Mouse (Mus musculus) left cerebral cortex, adult 6 months (tissue): ENCODE measurements around the gene Ppp2r5d. TPM values are rescaled to one million over a fixed set of nuclear protein-coding genes. Genes with fewer than 3 reads are reported as not detected.

Experiments
- long read RNA-seq, 2 experiments: library from polyadenylated mRNA; unstranded; transcript quantifications; one replicate each; pipeline ENCODE4 v2.0.0; 2019 to 2020
- polyA plus RNA-seq: library from polyadenylated mRNA; unstranded; fragments of <200 nt; fragmentation: Nextera tagmentation; gene quantifications from 2 replicates; pipeline ENCODE4 v1.2.3, GENCODE M21; 2021

Ppp2r5d gene
- 35.7 and 47.7 TPM in 2 replicates for polyA plus RNA-seq
- long read RNA-seq, experiment 1, transcript Ppp2r5d-201 (15 exons, 2,926 nt): major isoform, 277 of 409 reads
- long read RNA-seq, experiment 1, transcript Ppp2r5d-204 (15 exons, 3,038 nt): minor isoform, 49 of 409 reads
- long read RNA-seq, experiment 1, partial matches to known transcripts: 62 of 409 reads
- long read RNA-seq, experiment 1, other reads (novel, unspliced or antisense): 21 of 409 reads
- long read RNA-seq, experiment 2, transcript Ppp2r5d-201 (15 exons, 2,926 nt): major isoform, 22 of 58 reads
- long read RNA-seq, experiment 2, partial matches to known transcripts: 16 of 58 reads
- long read RNA-seq, experiment 2, other reads (novel, unspliced or antisense): 18 of 58 reads

DNA sequence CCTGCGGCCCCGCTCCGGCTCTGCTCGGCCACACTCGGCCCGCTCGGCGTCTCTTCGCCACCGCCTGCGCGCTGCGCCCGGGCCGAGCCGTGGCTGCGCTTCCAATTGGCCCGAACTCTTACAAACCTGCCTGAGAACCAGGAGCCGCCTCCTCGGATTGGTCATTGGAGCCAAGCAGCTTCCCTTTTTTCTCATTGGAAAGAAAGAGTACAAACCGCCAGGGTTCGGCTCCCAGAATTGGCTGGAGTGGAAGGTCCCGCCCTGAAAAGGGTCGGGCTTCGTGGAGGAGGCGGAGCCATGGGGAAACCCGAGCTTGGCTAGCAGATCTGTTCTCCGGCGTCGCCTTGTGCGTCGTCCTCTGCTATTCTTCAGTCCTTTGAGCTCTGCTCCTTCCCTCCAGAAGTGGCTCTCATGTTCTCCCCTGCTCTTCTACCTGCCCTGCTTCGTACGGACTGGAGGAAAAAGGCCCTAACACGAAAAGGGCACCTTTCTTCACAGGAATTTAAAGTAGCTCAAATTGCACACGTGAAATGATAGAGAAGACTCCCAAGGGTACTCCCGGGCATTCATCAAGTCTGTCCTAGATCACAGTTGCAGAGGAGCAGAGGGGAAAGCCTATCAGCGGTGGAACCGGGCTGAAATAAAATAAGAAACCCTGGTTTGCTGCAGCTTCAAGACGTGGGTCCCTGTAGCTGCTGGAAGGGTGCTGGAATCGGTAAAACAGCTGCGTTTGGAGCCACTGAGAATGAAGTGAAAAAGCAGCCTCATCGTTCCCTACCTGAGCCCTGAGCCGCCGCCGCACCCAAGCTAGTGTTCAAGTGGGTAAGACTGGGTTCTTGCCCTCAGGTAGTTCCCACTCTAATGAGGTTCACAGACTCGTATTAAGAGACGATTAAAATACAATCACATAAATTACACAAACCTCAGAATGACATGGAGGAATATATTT, at the start of gene Ppp2r5d:
Gene Ppp2r5d (minus strand): TSS at position 225 of the 949 bp plus-strand sequence.

DNA sequence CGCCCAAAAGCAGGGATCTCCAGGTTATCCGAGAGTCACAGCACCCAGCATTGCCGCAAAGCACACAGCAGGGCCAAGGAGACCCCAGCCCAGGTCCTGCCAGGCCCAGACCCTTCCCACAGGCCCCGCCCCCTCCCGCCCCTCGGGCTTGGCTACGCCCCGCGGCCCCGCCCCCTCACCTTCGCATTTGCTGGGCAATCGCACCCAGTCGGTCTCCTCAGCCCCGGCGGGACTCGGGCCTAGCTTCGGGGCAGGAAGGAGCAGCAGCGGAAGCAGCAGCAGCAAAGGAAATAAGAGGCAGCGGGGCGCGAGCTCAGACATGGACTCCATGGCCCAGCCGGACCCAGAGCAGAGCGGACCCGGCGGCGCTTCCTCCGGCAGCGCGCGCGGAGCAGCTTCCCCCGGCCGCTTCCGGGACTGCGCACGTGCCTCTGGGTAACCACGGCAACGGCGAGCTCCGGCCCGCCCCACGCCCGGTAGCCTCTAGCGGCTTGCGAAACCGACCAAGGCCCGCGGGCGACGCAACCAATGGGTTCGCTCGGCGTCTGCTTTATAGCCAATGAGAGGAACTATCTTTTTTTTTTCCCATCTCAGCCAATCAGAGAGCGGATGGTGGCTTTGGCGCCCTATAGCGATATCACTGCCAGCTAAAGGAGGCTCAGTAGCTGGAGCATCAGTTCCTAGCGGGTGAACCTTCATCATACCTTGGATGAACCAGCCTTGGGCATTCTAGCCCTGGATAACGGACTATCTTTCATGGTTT, 47.1 kb upstream of the Ppp2r5d start, which contains the start of gene Cnpy3:
Gene Cnpy3 (minus strand): TSS at position 421 of the 763 bp plus-strand sequence.

DNA sequence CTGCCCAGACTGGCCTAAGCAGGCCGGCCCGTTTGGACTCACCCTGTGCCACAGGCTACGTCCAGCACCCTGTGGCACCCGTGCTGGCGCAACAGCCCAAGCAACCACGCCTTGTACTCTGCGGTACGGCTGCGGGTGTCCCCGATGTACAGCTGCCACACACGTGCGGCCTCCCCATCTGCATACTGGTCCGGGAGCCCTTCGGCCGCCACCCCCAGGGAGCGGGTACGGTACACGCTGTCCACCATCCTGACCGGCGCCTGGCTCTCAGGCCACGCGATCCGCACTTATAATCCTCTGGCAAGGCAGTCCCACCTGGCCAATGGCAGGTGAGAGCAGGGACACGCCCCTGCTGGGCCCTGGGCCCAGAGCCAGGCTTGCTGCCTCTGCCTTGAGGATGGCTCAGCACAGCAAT, 24.0 kb upstream of the Ppp2r5d start, which contains the start of gene Gnmt:
Gene Gnmt (minus strand): TSS at position 265 of the 415 bp plus-strand sequence.

DNA sequence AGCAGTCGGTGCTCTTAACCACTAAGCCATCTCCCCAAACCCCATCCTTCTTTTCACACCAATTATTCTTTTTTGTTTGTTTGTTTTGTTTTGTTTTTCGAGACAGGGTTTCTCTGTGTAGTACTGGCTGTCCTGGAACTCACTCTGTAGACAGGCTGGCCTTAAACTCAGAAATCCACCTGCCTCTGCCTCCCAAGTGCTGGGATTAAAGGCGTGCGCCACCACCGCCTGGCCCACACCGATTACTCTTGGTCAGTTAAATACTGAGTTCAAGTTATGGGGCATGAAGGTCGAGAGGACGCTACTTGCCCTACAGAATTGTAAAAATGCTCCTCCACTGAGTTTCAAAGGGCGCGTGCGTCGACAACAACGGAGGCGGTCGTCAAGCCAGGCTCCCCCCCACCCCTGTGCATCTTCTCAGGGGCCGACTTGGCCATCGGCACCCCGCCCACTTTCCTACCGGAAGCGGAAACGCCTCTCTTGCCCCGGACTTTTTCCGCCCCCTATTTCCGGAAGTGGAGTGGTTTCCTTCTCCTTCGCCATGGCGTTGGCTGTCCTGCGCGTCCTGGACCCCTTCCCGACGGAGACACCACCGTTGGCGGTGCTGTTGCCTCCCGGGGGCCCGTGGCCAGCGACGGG, 6.2 kb upstream of the Ppp2r5d start, which contains the start of gene Pex6:
Gene Pex6 (plus strand): TSS at position 505 of the 639 bp plus-strand sequence.

DNA sequence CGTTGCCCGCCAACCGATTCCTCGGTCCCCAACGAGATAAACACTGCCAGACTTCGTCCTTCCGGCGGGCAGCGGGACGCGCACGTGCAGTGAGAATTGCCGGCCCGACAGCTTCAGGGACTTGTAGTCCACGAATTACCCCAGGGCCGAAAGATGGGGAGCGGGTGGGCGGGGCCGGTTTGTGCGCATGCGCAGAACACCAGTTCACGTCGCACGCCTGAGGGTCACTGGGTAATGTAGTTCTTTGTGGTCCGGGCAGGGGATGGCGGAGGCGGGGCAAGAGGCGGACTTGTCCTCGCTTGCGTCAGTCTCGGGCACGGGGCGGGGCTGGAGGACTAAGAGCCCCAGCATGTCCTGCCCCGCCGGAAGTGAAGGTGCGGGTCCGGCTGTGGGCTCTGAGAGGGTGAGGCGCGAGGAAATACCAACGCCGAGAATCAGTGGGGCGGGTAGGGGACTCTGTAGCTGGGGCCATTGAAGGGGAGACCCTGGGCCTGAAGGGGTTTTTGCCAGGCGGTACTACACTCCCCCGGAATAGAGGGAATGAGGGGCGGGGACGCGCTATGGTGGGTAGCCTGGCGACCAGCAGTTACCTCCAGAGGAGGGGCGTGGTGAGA, 24.0 kb downstream of the Ppp2r5d start, which contains the start of gene Klhdc3:
Gene Klhdc3 (minus strand): TSS at position 155 of the 614 bp plus-strand sequence.

DNA sequence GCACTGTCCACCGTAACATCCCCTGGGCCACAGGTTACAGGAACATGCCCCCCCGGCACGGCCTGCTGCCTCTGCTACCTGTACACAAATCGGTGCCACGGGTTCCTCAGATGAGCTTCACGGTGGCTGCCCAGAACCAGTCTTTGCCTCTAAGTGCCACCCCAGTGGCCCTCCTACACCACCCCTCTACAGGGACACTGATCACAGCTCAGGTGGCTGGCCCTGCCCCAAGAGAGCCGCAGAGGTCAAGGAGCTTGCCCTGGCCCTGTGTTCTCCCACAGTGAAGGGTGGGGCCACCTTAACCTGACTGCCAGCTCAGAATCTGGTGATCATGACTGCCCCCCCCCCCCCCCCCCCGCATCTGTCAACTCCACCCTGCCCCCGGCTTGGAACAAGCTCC, 26.5 kb downstream of the Ppp2r5d start, which contains the start of gene Mea1:
Gene Mea1 (plus strand): TSS at position 378 of the 400 bp plus-strand sequence.

DNA sequence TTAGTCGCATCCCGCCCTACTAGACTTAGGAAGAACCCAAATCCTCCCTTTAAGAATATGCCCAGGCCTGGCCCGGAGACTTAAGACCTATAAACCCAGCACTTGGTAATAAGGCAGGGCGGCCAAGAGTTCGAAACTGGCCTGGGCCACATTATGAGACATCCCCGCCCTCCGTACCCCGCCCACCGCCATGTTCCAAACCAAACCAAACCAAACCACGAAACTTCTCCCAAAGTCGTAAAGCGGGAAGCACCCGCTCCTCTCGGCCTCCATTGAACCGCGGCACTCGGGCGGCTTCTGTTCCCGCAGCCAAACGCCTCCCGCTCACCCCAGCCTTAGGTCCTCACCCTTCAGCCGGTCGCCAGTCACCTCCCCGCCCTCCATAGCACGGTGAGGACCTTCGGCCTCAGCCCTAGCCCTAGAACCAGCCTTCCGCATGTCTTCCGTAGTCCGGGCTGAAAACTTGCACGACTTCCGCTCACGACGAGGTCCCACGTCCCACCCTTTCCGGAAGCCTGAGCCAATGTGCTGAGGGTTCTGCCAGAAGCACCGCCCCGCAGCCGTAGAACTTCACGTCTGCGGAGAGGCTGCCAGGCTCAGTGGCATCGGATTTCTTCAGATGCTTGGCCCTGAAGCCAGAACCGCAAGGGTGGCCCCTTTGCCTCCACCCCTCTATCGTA, 30.9 kb downstream of the Ppp2r5d start, which contains the start of gene Rrp36:
Gene Rrp36 (minus strand): TSS at position 503 of the 680 bp plus-strand sequence.

DNA sequence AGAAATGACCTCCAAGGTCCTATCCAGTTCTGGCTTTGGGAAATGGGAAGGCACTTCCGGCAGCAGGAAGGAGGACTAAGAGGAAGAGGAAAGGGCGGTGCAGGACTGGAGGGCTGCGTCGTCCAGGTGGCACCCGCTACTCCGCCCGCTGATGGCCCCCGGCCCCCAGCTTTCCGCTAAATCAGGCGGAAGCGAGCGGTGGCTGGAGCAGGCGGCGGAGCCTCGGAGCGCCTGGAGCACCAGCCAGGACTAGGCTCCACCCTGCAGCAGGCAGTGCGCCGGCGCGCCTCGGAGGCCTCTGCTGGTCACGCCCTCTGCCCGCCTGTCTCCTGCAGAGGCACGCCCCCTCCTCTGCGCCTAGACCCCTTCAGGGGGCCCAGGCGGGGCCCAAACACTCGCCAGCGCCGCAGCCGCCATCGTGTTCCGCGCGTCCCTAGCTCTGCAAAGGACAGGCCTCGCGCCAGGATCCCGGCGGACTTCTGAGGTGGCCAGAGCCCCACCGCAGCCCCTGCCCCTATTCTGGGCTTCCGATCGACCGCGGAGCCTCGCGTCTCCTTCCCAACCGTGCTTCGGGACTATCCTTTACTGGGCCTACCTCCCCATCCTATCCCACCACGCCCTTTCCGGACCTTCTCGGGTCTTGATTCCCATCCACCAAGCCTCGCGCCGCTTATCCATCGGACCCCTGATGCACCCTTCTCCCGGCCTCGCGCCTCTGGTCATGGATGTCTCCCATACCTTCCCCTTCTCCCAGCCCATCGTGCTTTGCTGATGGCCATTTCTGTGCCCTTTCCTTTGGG, 54.5 kb downstream of the Ppp2r5d start, which contains the start of gene Cul7:
Gene Cul7 (plus strand): TSS at position 106 of the 800 bp plus-strand sequence.

DNA sequence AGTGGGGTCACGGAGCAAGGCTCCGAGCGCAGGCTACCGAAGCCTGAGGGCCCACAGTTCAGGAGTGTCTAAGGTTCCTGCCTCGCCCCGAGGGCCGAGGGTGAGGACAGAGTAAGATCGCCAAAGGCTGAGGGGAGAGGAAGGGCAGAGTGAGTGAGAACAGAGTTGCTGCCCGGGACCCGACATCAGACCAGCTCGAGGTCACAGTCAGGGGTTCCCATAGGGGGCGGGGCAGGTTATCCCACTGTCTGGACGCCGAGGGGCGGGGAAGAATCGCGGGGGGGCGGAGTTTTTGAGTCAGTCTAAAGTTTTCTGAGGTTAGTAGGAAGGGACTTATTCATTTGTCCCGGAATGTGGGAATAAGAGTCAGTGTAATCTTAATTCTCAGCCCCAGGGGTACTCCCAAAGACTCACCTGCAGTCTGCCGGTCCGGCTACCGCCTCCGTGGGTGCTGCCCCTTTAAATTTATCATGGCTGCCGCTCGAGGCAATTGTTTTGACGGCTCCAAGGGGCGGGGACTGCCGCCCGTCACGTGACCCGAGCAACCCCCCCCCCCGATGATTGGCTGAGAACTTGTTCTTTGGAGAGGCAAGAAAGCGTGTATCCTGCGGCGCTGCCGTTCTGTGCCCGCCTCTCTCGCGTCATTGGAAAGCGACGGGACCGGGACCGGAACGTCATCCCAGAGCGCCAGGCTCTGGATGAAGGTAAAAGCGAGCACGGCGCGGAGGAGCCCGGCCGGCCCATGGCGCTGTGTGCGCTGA, 59.2 kb downstream of the Ppp2r5d start, which contains the start of the genes Klc4 and Mrpl2:
Gene Klc4 (minus strand): TSS at position 462 of the 761 bp plus-strand sequence.
Gene Mrpl2 (plus strand): TSS at position 669 of the 761 bp plus-strand sequence.

Other genes starting within 250 kb of the Ppp2r5d start
- 4.9 and 7.3 TPM in 2 replicates for gene Ttbk1, start 217.4 kb downstream of the Ppp2r5d start, polyA plus RNA-seq
- gene Dnph1, start 208.4 kb downstream of the Ppp2r5d start, polyA plus RNA-seq: 7.9 and 10.1 TPM in 2 replicates
- 18.6 and 21.2 TPM in 2 replicates for gene Cul9, start 158.7 kb downstream of the Ppp2r5d start, polyA plus RNA-seq
- 3.7 and 4.7 TPM in 2 replicates for gene Srf, start 148.9 kb downstream of the Ppp2r5d start, polyA plus RNA-seq
- gene Ptk7, start 75.6 kb downstream of the Ppp2r5d start, polyA plus RNA-seq: 2.2 and 2.3 TPM in 2 replicates
- gene Klc4, start 59.1 kb downstream of the Ppp2r5d start, polyA plus RNA-seq: 12.7 and 13.1 TPM in 2 replicates
- 73.6 and 117 TPM in 2 replicates for gene Mrpl2, start 58.9 kb downstream of the Ppp2r5d start, polyA plus RNA-seq
- gene Cul7, start 54.8 kb downstream of the Ppp2r5d start, polyA plus RNA-seq: 3.2 and 3.5 TPM in 2 replicates
- 21.4 and 26.1 TPM in 2 replicates for gene Rrp36, start 30.8 kb downstream of the Ppp2r5d start, polyA plus RNA-seq
- gene Mea1, start 26.3 kb downstream of the Ppp2r5d start, polyA plus RNA-seq: 258 and 283 TPM in 2 replicates
- gene Klhdc3, start 24.2 kb downstream of the Ppp2r5d start, polyA plus RNA-seq: 213 and 224 TPM in 2 replicates
- gene Pex6, start 6.4 kb upstream of the Ppp2r5d start, polyA plus RNA-seq: 7.7 and 42.5 TPM in 2 replicates
- 0.16 TPM in 1 of 2 replicates, not detected in the other for gene Gnmt, start 24.1 kb upstream of the Ppp2r5d start, polyA plus RNA-seq
- gene Cnpy3, start 47.1 kb upstream of the Ppp2r5d start, polyA plus RNA-seq: 88.3 and 104 TPM in 2 replicates
- 0.89 and 1.1 TPM in 2 replicates for gene Ptcra, start 58.6 kb upstream of the Ppp2r5d start, polyA plus RNA-seq
- gene 2310039H08Rik, start 67.5 kb upstream of the Ppp2r5d start, polyA plus RNA-seq: 20.3 and 22.5 TPM in 2 replicates
- 30.9 and 44.3 TPM in 2 replicates for gene Rpl7l1, start 77.6 kb upstream of the Ppp2r5d start, polyA plus RNA-seq
- gene Bicral, start 153.4 kb upstream of the Ppp2r5d start, polyA plus RNA-seq: 7.6 and 7.7 TPM in 2 replicates
- 80.8 and 95.5 TPM in 2 replicates for gene Tbcc, start 185.6 kb upstream of the Ppp2r5d start, polyA plus RNA-seq
- not detected in 2 replicates for gene Prph2, start 205.3 kb upstream of the Ppp2r5d start, polyA plus RNA-seq